Mouse (Mus musculus): Measurements from ENCODE around the gene Tcl1.

DNA sequence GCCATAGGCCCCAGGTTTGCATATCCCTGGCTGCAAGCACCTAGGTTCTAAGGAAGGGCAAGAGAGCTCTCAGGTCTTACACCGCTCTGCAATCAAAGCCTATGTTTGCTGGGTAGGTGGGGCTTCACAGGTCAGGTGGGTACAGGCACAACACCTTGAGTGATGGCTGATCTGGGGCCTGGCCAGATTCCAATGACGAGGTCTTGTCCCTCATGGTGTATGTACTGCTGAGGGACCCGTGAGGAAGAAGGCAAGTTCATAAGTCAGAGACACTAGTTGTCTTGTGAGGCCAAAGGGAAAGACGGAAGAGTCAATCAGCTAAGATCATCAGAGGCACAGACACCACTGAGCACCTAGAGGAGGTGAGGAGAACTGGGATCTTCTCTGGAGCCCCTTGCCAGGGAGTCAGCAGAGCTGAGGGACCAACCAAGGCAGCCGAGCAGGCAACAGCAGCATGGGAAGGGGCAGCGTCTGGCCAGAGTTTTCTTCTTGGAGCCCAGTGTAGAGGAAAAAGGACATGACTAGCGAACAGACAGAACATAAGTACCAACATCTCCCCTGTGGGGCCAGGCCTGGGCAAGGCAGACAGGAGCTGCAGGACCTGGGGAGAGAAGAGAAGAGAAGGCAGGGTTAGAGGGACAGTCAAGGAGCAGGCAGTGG lies 5.4 kb downstream of the Tcl1 start:
- TF ChIP-seq CTCF (IDR thresholded peaks at IDR 0.05; ENCODE audit: borderline replicate concordance, extremely low read depth, insufficient read depth, insufficient read length) (no peak), POLR2A (IDR thresholded peaks at IDR 0.05; ENCODE audit: borderline replicate concordance, extremely low read depth, insufficient read depth, insufficient read length, poor library complexity, severe bottlenecking) (no peak)
